Mouse (Mus musculus) cerebellum, adult 18-20 months (tissue): ENCODE measurements around the gene Col4a1.

Source experiments
- DNase-seq, 2 experiments: peaks; one replicate each; pipeline ENCODE4 v3.0.0; 2021

The Col4a1 gene

DNA sequence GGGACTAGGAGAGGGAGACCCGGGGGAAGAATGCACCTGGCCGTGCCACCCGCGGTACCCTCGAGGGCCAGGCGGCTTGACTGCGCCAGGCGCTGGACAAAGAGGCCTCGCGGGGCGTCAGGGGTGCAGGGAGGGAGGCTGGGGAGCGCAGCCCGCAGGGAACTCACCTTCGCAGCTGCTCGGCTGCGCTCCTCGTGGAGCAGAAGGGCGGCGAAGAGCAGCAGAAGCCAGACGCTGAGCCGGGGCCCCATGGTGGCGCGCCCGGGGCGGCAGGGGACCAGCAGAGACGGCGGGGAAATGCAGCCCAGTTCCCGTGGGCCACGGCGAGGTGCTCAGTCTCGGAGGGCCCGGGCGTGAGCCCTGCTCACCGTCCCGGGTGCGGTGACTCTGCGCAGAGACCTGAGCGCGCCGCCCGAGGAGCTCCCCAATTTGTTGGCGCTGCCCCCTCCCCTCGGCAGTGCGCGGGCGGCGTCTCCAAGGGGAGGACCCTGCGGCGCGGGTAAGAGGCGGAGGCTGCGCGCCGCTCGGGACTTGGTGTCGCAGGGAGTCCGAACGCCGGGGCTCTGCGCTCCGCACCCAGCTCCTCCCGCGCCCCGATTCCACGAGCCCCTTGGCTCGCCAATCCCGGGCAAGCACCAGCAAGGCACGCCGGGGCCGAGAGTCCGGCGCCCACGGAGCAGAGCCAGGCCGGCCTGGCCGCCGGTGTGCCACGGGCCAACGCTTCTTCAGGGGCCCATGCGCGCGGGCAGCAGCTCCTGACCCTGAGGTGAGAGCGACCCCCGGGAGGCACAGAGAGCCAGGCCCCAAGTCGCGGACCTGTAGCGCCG lies at the start of gene Col4a1, which contains the start of gene Col4a2:
Gene Col4a1, minus strand, starts transcription at position 478 of the 827 bp plus-strand sequence.
Gene Col4a2, plus strand, starts transcription at position 457 of the 827 bp plus-strand sequence.
- DNase-seq: peak in 1 of 2 experiments; percentile 9

DNA sequence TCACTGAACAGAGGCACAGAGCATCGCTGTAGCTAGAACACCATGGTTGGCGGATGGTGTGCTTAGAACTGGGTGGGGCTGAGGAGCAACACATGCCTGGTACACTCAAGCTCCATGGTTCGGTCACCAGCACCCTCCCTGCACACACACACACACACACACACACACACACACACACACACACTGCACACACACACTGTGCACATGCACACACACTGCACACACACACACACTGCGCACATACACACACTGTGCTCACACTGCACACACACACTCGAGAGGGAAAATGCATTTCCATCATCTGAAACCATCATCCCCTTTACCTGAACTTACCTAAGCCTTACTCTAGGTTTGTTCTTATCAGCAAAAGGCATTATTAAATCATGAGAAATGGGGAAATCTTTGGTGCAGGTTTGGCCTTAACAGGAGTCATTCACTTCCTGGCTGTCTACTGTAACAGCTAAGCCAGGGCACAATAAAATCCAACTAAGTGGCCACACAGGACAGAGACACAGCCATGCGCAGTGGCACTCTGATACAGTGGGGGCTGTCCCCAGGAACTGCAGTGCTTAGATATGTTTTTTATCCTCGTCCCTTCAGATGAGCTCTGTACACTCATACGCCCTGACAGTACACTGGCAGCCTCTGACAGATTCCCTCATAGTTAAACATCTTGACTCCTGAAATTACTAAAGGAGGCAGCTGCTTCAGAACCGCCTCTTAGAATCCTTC lies 49.1 kb upstream of the Col4a1 start:
- DNase-seq: no peak

DNA sequence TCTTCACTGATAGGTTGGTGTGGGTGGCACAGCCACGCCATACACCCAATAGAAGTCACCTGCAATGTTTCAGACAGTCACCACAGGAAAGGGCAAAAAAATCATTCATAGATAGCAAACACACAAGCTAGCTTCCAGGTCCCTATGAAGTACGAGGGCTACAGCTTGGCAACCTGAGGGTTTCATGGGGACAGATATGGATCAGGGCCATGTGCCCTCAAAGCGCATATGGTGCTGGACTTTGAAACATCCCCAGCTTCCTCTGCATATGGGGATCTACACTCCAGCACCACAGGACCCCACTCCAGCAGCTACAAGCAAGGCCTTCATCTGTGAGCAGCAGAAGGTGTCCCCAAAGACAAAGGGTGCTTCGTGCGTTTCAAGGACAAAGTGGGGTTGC lies 47.2 kb upstream of the Col4a1 start:
- DNase-seq: no peak

DNA sequence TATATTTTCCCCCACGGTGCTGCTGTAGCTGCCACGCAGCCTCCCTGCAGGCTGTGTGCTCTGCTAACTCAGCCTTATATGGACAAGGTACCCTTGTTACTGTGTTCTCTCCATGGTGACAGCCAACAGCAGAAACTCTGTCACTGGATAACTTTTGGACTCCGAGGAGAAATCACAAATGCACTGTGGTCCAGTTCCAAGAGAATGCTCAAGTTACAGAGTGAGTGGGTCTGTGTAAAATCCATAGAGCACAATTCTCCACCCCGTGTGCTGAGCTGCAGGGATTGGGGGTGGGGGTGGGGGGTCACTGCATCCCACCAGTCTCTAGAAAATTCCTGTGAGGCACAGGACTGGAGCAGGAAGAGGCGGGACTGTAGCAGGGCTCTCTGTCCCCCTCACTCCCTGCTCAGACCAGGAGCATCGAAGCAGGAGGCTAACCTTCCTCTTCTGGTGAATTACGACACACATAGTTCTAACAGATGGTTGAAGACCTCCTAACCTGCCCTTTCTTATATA lies 45.4 kb upstream of the Col4a1 start:
- DNase-seq: no peak

DNA sequence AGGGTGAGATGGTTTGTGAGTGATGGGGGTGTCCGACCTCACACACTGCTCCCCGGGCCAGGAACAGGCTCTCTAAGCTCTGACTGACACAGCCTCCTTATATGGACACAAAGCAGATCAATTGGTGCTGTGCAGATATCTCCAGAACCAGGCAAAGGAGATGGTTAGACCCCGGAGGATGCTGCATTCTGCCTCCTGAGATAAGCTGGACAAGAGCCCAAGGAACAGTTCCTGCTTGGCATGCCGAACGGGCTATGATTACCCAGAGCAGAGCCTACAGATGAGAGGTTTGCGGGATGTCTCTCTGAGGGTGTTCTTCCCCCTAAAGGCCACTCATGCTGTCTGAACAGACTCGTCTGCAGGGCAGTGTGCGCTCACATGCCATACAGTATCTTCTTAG lies 44.1 kb upstream of the Col4a1 start:
- no peak for DNase-seq

DNA sequence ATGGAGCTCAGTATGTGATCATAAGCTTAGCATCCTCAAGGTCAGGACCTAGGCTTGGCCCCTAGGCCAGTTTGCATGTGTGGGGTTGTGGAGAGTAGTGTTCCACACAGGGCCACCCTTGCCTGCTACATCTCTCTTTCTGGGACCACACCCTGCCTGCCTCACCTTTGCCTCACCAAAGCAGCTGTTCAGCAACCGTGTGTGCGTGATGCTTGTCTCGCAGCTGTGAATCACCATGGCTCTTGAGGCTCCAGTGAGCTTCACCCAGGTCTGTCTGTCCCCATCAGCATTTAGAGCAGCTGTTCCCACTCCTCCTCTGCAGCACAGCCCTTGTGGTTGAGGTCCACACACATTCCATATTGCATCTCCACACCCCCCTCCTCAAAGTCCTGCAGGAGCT lies 43.3 kb upstream of the Col4a1 start:
- no peak for DNase-seq

DNA sequence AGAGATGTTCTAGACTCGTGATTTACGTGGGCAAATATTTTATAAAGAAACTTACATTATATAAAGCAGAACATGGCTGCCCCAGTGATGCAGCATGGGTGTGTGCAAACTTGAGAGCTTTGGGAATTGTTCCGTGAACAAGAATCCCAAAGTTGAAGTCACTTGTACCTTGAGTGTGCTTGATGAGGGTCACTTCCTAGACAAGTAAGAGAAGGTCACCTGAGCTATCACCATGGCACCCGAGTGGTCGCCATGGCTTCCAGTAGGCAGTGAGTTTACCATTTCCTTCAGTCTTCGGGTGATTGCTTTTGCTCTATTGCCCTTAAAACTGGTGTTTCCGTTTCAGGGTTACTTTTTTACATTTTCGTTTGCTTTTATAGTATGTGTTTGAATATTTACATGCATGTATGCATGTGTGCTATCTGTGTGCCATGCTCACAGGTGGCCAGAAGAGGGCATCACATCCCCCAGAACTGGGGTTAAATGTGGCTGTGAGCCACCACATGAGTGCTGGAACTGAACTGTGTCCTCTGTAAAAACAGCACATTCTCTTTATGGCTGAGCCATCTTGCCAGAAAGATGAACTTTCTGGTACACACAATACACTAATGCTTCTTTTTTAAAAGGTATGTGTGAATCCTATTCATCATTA lies 42.3 kb upstream of the Col4a1 start:
- DNase-seq: no peak

DNA sequence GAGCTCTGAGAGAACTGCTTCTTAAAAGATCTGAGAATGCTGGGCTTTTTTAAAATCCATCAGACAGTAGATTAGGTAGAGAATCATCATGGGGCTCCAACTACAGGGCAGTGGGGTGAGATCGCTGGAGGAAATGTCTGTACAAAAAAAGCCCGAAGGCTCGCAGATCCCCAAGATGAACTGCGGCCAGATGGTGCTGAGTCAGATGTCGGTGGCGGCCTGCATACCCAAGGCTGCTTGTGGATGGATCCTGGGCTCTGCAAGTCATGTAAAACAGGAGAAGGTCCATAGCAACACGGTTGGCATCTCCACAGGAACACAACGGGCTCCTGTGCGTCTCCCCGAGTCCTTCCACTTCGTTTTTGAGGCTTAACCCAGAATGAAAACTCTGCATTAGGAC lies 39.9 kb upstream of the Col4a1 start:
- no peak for DNase-seq

DNA sequence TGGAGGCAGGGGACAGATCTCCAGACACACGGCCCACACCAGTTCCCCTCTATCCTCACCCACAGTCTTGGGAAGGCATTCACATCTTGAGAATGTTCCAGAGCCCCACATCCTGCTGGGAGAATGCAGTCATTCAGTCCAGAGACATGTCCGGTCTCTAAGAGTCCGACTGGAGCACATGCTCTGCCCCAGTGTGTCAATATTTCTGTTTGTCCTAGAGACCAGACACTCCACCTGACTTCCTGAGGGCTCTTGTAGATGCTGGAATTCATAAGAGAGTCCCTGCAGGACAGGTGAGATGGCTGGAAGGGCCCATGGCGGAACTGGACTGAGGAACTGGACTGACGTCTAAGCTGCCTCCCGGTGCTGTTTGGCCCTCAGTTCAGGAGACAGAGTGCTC lies 38.7 kb upstream of the Col4a1 start:
- DNase-seq: no peak

DNA sequence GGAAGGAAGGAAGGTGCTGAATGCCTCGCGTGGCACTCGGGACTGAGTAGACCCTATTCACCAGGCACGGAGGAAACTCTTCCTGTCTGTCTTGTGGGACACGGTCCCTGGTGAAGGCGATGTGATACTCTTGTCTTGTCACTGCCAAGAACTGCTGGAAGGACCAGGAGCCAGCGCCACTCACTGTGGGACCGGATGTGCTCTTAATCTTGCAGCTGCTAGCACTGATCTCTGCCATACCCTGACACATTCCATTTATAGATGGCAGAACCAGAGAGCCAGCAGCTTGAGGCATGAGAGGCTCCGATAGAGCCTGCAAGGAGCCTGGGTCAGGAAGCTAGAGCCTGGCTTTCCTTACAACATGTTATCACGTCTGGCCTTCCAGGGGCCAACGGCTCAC lies 36.0 kb upstream of the Col4a1 start:
- DNase-seq: no peak

DNA sequence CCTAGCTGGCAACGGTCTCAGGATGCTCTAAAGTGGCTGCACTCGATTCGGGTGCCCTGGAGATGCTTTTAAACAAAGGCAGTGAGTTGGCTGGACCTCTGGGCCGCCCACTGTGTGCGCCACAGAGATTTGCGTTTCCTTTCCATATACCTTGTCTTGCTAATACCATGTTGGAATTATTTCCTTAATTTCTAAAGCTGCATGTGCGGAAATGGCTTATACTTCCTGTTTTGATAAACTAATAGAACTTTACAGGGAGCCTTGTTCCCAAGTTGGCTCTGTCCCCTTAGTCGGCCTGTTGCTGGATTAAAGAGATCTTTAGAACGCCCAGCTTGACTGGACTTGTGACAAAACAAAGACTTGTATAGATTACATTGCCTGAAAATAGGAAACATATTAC lies 35.1 kb upstream of the Col4a1 start:
- DNase-seq: no peak

DNA sequence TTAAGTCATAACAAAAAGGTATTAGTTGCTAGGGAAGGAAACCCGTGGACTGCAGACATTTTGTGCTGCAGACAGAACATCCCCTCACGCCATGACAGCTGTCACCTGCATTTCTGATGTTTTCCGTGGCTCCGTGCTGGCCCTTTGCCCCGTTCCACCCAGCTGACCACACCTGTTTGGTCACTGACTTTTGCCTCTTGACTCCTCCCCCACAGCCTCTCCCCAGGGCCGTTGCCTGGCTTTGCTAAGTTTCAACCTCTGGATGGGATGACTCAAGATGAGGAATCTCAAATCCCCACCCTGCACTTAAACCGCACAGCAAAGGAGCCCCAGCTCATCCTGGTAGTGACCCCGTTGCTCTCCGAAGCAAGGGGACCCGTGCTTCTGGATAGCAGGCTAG lies 33.6 kb upstream of the Col4a1 start:
- no peak for DNase-seq

DNA sequence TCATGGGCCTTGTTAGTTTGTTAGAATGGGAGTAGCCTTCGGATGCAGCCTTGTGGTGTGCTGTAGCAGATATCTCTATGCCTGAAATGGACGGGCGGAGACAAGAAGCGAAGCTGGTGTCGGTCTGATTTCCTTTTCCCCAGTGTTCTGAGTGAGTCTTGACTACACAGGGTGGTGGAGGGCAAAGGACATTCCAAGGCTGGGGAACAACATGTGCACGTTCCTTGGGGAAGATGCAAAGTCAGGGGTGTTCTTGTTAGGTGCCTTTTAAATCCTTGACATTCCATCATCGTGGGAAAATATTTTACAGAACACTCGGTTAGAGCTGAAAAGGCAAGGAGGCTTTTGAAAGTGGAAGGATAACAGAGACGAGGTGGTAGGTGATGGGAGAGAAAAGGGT lies 31.8 kb upstream of the Col4a1 start:
- no peak for DNase-seq

DNA sequence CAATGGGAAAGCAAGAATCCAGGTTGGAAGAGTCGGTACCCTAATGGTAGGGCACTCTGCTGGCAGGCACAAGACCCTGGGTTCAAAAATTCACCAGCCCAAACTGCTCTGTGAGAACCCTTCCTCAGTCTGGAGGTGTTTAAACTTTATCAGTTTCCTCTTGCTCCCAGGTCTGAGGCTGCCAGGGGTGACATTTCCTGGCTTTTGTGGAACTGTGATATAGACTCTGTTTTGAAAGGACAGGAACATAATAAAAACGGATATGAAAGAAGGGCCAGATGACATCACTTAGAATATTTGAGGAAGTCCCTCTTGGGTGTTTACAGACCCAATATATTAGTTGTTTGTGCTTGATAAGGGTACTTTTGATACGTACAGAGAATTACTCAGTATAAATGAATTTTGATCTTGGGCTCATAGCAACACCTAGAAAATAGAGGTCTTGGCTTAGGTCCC lies 28.5 kb upstream of the Col4a1 start:
- no peak for DNase-seq

DNA sequence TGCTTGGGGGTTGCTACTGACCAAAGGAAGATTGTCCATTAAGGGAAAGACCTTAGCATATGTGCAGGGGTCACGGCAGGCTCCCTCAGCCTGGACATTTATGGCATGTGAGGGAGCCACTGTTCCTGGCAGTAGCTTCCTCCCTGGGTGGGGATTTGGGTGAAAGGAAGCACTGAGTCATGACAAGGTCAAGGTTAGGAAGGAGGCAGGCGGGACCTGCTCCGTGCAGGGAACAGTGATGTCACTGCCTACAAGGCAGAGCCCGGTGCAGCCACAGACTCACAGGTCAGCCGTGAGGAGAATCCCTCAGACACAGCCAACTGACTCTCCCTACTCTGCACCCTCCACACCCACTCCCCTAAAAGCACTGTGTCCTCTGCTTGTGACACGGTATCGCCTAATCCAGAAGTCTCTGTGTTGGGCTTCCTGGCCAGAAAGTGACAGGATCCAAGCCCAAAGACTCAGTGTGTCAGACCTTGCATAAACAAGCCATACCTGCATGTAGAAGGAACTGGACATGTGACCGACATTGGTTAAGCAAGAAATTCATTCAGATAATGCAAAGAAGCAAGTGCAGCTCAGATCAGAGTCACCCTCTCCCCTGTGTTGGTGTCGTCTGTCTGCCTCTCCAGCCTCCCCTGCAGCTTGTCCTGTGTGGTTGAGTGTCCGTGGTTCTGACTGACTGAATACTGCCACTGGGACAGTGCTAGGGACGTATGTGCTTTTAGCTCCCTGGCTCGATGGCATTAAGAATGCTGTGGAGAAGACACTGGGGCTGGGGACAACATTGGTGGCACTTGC lies 27.9 kb upstream of the Col4a1 start:
- no peak for DNase-seq

DNA sequence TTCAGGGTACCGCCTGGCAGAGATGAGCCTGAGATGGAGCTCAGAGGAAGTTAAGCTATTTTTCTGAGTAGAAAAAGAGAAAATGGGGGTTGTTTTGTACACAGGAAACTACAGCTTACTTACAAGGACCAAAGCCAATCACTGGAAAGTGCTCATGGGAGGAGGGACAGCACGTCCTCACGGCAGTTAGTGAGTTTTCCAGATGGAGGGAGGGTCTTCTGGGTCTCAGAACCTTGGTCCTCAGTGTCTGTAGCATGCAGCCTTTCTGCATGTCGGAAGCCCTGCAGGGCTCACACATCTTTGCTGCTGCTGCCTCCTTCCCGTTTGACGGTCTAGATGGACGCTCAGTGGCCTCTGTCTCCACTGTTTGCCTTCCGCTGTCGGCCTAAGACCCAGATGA lies 25.9 kb upstream of the Col4a1 start:
- no peak for DNase-seq

DNA sequence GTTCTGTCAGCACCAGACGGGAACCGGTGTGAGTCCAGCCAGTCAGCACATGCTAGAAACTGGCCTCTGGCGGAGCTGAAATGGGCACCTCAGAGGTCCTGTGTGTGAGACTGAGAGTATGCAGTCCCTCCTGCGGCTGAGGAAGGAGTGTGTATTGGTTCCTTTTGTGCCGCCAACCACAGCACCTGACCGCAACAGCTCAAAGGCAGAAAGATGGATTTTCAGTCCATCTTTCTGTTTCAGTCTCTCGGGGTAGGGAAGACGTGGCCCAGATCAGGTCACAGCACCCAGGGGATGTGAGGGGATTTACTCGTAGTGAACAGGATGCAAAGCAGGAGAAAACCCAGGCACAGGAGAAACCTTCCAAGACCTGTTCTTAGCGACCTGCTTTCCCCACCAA lies 25.0 kb upstream of the Col4a1 start:
- DNase-seq: no peak

DNA sequence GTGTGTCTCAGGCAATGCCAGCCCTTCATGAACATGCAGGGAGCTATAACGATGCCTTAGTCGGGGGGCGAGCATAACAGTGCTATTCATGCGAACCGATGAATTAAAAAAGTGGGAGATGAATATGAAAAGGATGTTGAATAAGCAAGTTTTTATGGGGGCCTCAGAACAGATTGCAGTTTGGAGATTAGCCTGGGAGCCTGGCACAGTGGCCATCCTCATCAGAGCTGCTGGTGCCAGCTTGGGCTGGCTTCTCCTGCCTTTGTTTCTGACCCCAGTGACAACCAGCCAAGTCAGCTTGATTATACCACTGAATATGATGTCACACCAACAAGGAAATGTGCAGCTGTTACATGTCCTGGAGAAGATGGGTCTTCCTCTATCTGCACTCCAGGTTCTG lies 23.7 kb upstream of the Col4a1 start:
- DNase-seq: no peak

DNA sequence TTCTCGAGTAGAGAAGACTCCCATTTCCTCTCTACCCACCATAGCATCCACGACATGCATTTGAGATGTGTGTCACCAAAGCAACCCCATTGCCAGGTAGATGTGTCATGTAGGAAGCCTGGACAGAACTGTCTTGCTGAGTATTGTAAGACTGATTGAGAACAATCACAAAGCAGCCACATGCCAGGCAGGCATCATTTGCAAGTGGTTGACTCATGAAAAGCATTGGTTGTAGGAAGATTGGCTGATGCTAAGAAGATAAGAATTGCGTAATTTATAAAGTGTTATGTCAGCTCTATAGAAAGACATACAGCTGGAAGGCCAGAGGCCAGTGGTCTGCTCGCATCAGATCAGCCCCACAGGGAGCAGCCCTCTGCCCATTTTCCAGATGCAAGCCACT lies 22.6 kb upstream of the Col4a1 start:
- no peak for DNase-seq

DNA sequence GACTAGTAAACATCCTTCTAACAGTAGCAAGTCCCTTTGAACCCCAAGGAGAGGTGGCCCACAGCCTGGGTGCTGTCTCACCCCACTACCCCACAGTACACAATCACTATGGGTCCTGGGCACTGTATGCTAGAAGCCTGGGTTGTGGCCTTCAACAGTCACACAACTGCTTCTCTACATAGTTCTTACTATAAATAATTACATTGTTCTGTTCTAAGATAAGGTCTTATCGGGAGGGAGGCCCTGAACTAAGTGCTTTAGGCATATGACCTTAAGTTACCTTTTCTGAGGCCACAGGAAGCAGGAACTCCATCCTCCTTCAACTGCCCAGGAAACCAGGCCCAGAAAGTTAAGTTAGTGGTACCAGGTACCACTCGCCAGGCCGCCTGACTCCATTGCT lies 21.9 kb upstream of the Col4a1 start:
- DNase-seq: no peak

DNA sequence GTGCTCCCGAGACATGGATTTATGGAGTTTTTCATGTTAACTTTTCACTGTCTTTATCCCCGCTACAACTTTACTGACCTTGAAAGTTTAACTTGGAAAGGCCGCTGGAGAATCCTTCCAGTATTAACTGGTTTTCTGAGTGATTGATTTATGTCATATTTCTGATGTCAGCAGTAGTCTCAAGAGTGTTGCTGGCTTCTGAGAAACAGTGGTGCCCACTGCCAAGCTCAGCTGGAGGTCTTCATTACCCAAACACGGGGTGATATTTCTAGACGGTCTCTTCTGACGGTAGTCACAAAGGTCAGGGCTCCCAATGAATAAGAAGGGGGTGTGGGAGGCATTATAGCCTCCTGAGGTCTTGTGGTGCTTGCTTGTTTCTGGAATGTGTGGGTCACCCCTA lies 21.1 kb upstream of the Col4a1 start:
- no peak for DNase-seq

DNA sequence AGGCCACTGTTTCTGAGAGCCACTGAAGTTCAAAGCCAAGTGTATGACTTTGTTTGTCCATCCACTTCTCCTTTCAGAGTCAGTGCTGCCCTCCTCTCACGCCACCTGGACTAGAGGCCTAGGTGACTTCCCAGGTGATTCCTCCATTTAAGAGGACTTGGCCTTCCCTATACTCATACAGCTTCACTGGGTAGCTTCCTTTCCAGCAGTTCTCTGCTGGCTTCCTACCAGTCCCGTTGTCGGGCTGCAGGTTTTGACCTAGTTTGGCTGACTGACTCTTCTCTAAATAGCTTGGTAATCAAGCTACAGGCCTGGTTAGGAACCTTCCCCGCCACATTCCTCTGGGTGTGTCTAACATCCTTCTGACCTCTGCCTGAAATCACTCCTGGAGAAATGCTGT lies 18.9 kb upstream of the Col4a1 start:
- no peak for DNase-seq
